Mouse (Mus musculus): ENCODE data around the gene Zfp655.
"Not testable (repeated sequence)": the region's sequence is repeated elsewhere in the genome, so short reads cannot be mapped to it uniquely, and the experiment has no call there.

Zfp655 gene

DNA sequence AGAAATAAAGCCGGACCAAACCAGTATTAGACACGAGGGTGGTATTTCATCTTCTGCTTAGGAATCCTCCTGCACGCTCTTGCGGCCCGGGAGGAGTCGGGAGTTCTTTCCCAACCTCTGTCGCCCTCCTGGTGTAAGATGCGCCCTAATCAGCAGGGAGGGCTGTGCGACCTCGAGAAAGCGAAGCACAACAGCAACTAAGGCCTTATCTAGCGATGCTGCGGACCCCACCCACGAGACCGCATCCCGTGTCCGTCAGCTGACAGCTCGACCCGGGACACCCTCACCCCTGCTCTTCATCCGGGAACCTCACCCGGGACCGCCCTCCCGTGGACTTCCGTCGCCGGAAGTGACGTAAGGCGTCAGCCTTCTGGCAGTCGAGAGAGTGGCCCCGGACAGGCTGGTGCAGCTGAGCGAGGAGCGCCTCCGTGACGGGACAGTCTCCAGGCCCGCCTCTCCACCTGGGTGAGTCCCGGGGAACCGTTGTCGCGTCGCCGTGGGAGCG, at the start of gene Zfp655:
Zfp655 (plus strand) TSS at position 349 of the 505 bp plus-strand sequence.
- DNase-seq = peak; percentile 97 to 98

DNA sequence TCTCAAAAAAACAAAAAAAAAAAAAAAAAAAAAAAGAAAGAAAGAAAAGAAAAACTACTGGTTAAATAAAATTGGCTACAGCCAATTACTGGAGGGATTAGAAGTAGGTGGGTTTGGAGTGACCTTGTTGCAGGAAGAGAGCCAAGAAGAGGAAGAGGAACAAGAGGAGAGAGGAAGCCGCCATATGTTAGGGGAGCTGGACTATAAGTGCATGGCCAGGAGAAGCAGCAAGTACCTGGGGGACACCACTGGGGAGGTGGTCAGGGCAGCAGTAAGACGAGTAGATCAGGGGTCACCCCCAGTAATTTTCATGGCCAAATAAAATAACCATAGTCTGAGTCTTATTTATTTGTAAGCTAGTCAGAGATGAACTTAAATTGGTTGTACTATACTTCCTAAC, 46.3 kb upstream of the Zfp655 start:
- no peak for DNase-seq

DNA sequence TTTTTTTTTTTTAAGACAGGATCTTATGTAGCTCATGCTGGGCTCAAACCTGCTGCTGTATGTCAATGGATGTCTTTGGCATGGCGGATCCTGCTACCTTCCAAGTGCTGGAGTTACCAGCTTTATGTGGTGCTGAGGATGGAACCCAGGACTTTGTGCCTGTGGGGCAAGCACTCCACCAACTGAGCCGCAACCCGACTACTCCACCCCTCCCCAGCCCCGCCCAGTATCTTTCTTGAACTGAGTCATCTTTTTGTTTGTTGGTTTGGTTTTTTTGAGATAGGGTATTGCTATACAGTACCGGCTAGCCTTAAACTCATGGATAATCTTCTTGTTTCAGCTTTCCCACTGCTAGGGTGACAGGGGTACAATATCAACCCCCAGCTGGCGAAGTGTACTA, 42.1 kb upstream of the Zfp655 start:
- no peak for DNase-seq

DNA sequence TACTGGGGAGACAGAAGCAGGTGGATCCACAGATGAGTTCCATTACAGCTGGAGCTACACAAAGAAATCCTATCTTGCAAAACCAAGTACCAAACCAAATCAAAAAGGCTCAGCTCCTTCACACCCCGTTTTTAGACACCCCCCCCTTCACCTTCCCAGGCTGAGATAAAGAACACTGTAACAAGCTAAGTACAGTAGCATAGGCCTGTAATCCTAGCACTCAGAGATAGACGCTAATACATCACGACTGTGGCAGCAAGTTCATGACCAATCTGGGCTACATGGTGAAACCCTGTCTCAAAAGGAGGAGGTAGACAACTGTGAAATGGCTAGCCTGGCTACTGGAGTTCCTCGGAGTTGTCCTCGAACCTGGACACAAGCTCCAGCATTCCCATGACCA, 41.1 kb upstream of the Zfp655 start:
- no peak for DNase-seq

DNA sequence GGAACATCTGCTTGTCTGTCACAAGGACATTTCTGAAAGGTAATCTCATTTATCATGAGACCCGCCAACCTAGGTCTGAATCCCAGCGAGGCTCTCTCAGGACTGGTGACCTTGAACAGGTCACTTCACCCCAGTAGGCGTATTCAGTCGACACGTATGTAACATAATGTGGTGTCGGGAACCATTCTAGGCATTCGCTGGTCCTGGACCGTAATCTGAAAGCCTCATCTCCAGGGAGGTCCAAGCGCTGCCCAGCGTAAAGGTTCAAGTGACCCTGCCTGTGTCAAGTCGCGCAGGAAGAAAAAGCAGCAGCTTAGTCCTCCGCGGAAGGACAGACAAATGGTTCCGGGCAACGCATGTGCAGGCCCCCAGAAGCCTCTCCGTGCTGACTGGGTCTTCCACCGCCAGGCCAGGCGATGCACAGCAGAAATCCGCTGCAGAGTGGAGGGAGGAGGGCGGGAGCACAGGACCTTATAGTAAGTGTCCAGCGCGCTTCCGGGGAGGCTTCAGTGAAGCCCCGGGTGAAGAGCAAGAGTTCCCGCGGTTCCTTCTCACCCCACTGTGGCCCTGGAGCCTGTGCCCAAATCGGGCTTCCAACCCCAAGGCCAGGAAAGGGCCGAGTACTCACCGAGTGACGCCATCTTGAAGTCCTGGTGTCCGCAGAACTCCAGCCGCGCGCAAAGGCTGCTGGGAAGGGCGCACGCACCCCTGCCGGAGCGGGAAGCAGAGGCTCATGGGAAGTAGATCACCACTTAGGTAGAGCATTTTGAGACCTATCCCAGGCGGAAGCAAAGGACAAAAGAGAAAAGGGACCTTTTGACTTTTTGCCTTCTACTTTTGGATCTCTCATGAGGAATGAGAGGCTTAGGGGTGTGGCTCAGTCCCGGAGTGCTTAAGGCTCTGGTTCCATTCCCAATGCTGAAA, 40.4 kb upstream of the Zfp655 start:
- DNase-seq = peak; percentile 93 to 96

DNA sequence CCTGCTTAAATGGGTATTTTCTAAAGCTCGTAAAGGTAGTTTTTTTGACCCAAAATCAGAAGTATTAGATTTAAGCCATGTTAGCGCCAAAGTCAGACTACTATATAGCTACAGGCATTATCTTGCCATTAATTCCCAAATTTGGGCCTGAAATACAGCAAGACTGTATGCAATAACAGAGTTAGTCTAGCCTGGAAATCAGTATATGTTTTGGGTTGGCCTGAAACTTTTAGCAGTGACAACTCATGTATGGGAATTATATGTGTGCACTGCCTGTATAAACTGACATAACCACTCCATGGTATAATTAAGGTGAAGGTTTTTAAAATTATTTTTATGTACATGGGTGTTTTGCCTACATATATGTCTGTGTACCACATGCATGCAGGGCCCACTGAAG, 39.6 kb upstream of the Zfp655 start, which contains the start of gene Atp5j2:
Atp5j2 (minus strand) TSS at position 101 of the 400 bp plus-strand sequence.
- DNase-seq = no peak

DNA sequence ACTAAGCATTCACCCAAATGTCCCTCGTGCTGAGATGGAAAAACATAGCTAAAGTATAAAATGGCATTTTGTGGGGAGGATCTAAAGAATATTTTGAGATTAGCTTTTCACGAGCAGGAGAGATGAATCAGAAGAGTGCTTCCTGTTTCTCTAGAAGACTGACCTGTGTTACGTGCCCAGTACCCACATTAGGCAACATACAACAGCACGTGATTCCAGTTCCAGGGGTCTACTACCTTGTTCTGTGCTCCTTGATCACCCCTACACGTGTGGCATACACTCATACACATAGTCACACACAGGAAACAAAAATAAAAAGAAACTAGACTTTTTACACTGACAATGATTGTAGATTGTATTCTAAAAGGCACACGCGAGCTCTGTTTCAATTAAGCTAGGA, 31.1 kb upstream of the Zfp655 start:
- DNase-seq = no peak

DNA sequence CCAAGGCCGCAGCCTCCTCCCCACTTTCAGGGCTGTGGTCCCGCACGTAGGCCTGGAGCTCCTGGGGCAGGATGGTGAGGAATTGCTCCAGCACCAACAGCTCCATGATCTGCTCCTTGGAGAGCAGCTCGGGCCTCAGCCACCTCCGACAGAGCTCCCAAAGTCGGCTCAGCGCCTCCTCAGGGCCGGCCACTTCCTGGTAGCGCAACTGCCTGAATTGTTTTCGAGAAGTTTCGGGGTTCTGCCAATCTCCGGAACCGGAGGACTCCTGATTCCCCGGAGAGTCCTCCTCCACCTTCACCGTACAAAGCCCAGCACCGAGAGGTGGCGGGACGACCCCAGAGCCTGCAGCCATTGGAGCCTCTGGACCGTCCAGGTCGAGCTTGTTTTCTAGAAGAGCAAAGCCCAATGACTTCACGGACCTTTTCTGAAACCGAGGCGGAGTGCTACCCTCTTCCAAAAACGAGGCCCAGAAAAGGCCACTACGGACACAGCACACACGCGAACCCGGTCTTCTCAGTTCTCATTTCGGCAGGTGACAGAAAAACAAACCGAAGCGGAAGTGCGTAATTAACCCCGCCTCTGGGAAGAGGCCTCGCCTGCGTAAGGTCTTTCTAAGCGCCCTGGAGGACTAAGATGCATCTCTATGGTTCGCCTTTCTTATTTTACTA, 30.1 kb upstream of the Zfp655 start, which contains the start of gene Zkscan14:
Zkscan14 (minus strand) TSS at position 548 of the 671 bp plus-strand sequence.
- DNase-seq = peak; percentile 77 to 84

DNA sequence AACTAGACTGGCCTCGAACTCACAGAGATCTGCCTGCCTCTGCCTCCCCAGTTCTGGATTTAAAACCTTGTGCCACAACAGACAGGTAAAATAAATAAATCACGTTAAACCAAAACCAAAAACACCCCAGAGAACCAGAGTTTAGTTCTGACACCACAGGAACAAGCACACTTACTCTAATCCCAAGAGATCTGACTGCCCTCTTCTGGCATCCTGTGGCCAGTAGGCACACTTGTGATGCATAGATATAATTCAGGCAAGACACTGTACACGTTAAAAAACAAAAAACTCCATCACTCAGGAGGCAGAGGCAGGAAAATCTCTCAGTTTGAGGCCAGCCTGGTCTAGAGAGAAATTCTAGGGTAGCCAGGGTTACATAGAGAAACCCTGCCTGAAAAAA, 29.1 kb upstream of the Zfp655 start:
- DNase-seq = no peak

DNA sequence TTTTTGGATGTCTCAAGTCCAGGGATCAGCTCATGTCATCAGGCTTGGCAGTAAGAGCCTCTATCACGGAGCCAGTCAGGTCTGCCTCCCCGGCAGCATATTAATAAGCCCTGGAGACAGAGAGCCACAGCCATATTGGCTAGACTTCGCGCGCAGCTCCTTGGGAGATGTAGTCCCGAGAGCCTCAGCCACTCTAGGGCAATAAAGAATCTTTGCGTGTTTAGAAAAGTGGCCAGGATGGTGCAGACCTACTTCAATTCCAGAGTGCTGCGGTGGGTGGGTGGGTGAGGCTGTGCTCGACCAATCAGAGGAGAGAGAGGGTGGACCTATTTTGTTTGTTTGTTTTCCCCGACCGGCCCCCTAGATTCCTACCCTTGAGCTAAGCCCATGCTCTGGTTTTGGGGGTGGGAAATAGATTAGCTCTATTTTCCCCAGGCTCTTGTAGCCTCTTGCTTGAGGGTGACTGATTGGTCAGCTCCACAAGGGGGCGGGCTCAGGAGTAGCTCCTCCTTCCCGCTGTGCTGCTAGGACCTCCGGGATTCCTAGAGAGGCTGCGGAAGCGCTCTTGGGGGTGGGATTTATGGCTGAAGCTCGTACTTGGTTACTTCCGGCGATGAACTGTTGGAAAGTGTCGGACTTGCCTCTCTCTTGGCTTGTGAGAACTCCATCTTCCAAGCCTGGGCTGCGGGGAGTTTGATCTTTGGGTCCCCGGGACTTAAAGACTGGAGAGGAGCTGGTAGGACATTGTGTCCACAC, 27.4 kb upstream of the Zfp655 start, which contains the start of gene Zkscan5:
Zkscan5 (plus strand) TSS at position 627 of the 756 bp plus-strand sequence.
- peak; percentile 99 for DNase-seq

DNA sequence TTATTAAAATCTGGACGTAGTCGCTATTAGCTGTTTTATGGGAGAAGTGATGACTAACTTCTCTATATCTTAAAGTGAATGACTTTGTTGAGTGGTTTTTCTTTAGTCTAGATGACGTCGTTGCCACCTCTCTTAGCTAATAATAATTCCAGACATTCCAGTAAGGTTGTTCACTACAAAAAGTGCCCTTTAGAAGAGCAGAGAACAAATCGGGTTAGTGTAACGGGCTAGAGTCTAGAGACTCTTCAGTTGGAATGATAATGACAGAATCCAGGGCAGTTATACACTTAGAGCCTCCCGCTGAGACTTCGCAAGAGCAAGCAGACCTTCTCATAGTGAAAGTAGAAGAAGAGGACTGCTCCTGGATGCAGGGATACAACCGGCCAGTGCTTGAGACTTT, 26.5 kb upstream of the Zfp655 start:
- DNase-seq = peak in 1 of 2 experiments; percentile 17

DNA sequence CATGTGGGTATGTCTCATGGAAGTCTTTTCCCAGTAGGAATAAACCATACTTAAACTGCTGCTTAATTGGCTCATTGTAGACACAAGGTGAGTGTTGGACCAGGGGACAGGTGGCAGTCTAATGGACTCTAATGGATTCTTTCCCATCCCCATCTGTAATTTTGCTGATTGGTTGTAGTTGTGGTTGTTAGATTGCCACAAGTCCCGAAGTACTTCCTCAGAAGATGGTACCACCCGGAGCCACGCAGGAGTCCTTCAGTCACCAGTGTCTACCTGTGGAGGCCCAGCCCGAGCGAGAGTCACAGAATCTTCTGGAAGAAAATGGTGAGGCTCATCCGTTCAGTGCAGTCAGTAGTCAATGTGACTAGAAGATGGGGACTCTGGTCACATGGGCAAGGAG, 24.1 kb upstream of the Zfp655 start:
- DNase-seq = no peak

DNA sequence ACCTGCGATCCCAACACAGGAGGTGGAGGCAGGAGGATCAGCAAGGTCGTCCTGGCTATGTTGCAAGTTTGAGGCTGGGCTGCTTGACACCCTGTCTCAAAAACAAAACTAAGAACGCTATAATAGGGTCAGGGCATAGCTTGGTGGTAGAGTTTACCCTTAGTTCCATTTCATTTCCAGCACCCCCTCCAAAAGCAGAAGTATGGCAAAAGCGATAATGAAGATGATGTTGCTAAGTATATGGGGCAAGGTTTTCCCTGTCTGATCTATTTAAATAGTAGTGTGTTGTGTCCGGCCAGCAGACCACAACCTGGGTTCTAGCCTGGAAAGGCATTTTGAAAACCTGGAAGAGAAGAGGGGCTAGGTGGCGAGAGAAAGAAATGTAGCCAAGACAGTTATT, 23.6 kb upstream of the Zfp655 start:
- DNase-seq = no peak

DNA sequence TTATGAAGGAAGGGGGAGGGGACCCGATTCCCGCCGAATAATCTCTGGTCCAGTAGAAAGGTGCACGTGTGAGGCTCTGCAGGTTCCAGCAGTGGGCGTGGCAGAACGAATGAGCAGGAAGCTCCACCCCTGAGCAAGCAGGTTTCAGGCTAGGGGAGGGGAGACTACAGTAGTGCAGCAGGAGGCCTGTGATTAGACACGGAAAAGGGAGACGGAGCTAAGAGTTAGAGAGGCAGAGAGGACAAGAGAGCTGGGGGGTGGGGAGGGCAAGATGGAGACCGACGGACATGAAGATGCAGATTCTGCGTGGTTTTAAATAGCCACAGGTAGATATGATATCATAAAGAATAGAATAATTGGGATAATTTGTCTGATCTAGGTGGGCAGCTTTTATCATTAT, 23.1 kb upstream of the Zfp655 start:
- DNase-seq = not testable (repeated sequence)

DNA sequence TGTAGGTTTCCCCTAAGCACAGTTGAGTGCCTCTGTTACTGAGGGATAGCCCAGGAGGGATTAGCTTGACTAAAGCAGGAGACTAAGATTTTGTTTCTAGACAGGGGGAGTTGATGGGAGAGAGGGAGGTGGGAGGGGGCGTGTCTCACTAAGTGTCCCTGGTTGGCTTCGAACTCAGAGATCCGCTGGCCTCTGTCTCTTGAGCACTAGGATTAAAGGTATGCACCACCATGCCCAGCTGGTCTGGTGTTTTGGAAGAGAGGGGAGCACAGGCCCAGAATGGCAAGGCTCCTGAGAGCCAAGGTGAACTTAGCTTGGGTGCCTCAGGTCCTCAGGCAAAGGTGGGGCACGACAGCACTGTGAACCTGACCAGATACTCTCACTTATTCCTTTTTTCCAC, 20.2 kb upstream of the Zfp655 start:
- DNase-seq = no peak

DNA sequence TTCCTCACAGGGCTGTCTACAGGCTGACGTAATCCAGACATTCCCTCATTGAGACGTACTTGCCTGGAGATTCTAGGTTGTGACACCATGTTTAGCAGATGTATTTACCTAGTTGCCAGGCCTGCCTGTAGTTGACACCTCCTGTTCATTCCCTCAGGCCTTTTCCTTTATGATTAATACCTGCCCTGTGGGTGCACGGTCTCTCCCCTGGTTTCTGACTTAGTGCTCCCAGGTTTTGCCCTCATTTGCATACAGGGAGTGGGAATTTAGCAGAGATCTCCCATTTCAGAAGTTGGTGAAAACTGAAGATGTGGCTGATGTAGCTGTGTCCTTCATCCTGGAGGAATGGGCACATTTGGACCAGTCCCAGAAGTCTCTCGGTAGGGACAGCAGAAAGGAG, 19.3 kb upstream of the Zfp655 start:
- no peak for DNase-seq

DNA sequence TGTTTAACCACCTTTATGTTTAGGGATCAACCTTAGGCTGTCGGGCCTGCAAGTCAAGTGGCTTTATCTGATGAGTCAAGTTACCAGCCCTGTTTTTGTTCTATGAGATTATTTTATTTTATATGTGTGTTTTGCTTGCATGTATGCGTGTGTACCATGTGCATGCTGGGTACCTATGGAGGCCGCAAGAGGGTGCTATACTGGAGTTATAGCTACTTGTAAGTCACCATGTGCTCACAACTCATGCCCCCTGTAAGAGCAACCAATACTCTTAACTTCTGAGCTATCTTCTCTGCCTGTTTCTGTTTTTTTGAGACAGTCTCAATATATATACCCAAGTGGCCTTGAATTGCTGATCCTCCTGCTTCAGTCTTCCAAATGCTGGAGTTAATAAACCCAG, 18.0 kb upstream of the Zfp655 start:
- no peak for DNase-seq

DNA sequence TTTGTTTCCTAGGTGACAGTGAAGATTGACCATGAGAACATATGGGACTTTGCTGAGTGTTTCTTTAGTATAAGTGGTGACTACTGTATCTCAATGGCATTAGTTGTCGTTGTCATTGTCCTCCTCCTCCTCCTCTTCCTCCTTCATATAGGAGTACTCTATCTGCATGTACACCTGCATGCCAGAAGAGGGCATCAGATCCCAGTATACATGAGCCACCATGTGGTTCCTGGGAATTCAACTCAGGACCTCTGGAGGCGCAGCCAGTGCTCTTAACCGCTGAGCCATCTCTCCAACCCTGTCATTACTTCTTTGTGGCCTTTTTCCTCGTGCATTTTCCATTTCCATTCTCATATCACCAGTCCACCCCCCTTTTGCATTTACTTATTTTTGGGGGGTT, 16.8 kb upstream of the Zfp655 start:
- DNase-seq = no peak

DNA sequence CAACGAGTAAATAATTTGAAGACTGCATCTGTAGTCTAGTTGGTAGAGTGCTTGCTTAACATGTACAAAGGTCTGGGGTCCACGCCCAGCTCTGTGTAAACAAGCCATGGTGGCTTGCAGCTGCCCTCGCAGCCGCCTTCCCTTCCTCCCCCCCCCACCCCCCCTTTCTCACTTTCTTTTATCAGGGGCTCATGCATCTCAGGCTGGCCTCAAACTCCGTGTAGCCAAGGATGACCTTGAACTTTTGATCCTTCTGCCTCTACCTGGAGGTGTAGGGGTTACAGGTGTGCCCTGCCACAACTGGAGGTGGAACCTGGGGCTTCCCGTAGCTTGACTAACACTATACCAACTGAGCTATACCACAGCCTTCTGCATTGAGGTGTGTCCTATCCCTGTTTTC, 13.8 kb upstream of the Zfp655 start:
- DNase-seq = no peak

DNA sequence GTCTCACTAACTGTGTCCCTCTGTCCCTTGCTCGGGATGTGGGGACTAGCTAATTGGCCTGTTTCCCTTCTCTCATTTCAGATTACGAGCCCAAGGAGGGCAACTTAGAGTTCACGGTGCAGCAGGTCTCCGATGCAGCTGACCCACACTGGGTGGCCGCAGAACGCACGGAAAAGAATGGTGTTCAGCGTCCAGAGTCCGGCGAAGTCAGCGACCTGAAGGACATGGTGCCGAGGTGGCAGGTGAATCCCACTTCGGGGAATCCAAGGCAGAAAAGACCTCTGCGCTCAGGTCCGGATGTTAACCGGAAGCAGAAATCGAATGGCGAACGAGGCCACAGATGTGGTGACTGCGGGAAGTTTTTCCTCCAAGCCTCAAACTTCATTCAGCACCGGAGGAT, 13.3 kb upstream of the Zfp655 start:
- DNase-seq = no peak

DNA sequence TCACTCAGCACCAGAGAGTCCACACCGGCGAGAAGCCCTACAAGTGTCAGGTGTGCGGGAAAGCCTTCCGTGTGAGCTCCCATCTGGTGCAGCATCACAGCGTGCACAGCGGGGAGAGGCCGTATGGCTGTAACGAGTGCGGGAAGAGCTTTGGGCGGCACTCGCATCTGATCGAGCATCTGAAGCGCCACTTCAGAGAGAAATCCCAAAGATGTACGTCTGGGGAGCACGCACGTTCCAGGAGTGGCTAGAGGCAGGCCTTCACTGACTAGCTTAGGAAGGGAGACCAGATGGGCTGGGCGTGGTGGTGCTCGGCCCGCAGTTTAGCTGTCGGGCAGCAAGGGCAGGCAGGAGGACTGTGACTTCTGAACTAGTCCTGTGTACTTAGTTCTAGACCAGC, 12.8 kb upstream of the Zfp655 start:
- DNase-seq = no peak

DNA sequence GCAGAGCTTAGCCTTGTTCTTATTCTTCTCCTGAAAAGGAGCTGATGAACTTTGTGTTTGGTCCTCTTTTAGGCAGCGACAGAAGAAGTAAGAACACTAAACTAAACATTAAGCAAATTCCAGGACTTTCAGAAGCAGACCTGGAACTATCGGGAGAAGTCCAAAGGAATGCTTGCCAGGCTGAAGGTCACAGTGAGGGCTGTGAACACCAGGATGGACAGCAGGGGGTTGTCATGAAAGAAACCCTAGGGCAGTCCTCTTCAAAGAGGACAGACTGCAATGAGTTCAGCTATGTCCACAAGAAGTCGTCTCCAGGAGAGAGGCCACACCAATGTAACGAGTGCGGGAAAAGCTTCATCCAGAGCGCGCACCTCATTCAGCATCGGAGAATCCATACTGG, 11.5 kb upstream of the Zfp655 start:
- DNase-seq = no peak

DNA sequence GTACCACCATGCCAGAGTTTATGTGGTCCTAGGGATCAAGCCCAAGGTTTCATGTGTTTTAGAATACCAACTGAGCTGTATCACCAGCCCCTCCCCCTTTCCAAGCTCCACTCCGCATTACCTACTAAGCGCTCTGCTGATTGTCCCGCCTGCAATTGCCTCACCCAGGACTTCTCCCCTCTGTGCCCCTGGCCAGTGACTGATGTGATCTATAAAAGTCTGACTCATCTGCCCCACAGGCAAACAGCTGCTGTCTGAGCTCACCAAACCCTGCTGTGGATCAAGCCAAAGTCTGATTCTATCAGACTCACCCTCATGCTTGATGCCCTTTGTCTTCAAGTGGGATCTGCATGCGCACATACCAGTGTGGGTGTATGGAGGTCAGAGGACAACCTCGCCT, 8.7 kb upstream of the Zfp655 start:
- no peak for DNase-seq

Data from kidney, postnatal 4 days (tissue).